Mouse (Mus musculus): ENCODE measurements at regions not wholly inside any gene's neighbourhood (a gene's known extent, or its start where the extent isn't known, plus 50 kb on each side); places are given as distances from the start of the nearest gene placed in this dataset.

DNA sequence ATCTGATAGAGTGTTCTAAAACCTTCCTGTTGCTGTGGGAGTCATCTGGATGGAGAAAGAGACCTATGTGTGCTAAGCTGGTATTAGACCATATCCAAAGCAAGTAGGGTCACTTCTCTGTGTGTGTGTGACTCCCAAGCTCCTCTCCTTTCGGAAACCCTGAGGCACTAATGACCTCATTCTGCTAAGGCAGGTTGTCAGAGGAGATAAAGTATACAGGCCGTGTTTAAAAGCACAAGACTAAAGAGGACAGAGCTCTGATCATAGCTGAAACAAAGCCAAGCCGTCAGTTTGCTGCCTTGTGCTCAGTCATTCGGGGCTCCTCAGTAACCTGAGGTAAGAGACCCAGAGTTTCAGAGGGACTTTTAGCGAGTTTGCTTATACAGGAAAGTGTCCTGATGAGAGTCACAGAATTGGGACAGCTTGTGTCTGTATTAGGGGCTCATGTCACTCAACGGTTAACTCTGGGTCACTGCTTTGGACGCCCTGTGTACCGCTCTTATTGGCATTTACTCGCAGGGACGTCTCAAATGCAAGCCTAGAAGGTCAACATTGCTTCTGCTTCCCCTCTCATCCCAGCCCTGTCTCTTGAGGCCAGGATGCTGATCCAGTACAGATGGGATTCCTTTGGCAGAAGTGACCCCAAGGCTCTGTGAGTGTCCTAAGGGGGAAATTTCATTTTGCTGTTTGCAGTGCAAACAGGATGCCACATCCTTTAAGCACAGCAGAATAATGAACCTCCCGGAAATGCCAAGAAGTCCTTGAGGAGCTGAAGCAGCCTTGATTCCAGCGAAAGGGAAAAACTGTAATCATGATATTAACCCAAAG lies 70.7 kb upstream of the Barx2 start:
- Histone ChIP-seq H3K4me2 (replicated peaks; ENCODE audit: low read depth) (no peak overlapping the region), H3K9ac (ENCODE audit: low read depth, low read length) (no peak overlapping the region), H3K36me3 (ENCODE audit: control insufficient read depth, insufficient read depth) (no peaks in the 10 kb centered on the region), H3K9me3 (ENCODE audit: control insufficient read depth) (no peaks in the 10 kb centered on the region), H3K27me3 (replicated peaks; ENCODE audit: control insufficient read depth, insufficient read depth, low read length) (no peaks in the 10 kb centered on the region), H3K27ac (ENCODE audit: low read depth, low read length) (no peak overlapping the region), H3K4me3 (ENCODE audit: low read depth, low read length) (no peak overlapping the region), H3K4me1 (replicated peaks; ENCODE audit: control insufficient read depth, insufficient read depth, low read length) (no peaks in the 10 kb centered on the region)
- WGBS: 56% methylated on average over 12 of the region's 12 CpGs
- no peak for TF ChIP-seq CTCF (IDR thresholded peaks at IDR 0.05; ENCODE audit: low read depth)
- ATAC-seq: no peak

DNA sequence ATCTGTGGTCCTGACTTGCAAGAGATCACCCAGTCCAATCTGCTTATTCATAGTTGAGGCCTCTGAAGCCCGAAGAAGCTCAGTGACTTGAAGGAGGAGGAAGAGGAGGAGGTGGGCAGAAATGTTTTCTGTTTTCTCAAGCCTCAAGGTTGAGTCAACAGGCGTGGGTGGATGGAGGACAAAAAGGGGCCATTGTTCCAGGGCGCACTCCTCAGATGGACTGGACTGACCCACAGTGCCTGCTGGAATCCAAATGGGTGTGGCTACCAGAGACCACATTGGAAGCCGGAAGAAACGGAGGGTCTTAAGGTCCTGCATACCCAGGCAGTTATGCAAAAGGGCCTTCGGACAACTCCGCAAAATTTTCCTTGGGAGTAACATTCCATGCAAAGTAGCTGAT lies 75.6 kb upstream of the Barx2 start:
- Histone ChIP-seq H3K4me1 (replicated peaks; ENCODE audit: control insufficient read depth, insufficient read depth, low read length) (no peaks in the 10 kb centered on the region), H3K4me2 (replicated peaks; ENCODE audit: low read depth) (no peak overlapping the region), H3K27me3 (replicated peaks; ENCODE audit: control insufficient read depth, insufficient read depth, low read length) (no peaks in the 10 kb centered on the region), H3K27ac (ENCODE audit: low read depth, low read length) (no peak overlapping the region), H3K9ac (ENCODE audit: low read depth, low read length) (no peak overlapping the region), H3K9me3 (ENCODE audit: control insufficient read depth) (no peaks in the 10 kb centered on the region), H3K4me3 (ENCODE audit: low read depth, low read length) (no peak overlapping the region), H3K36me3 (ENCODE audit: control insufficient read depth, insufficient read depth) (no peaks in the 10 kb centered on the region)
- no peak for TF ChIP-seq CTCF (IDR thresholded peaks at IDR 0.05; ENCODE audit: low read depth)
- no peak for ATAC-seq
- WGBS: 77% methylated on average over 7 of the region's 7 CpGs

DNA sequence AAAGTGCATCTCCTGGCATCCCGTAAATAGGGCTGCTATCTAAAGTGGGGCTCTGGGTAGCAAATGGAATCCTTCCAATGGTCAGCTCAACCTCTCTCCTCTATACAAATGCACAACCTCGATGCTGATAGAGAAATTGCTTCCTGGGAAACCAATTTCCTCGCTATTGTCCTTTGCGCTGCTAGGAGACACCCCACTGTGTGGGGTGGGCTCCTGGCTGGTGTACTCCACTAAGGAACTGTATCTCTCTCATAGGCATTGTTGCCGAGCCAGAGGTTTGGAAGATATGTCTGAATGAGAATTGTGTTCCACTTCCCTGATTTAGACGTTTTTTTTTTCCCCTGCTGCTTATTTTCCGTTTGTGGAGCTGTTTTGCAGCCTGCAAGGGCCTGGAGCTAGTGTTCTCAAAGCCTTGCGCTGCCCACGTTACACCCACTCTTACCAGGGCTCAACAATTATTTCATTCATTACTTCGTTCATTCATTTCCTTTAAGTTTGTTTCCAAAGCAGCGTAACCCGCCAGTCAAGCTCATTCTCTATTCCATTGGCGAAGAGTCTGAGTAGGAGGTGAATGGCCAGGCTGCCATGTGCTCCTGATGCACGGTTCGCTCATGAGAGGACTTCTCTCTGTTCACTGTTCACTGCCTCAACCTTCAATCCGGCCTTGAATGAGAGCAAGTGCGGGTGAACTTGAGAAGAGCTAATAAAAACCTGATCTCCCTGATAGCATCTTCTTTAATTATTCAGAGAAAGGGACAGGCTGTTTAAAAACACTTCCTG lies 76.5 kb upstream of the Barx2 start:
- Histone ChIP-seq H3K9me3 (ENCODE audit: control insufficient read depth) (no peaks in the 10 kb centered on the region), H3K4me3 (ENCODE audit: low read depth, low read length) (no peak overlapping the region), H3K27ac (ENCODE audit: low read depth, low read length) (no peak overlapping the region), H3K9ac (ENCODE audit: low read depth, low read length) (no peak overlapping the region), H3K4me2 (replicated peaks; ENCODE audit: low read depth) (no peak overlapping the region), H3K27me3 (replicated peaks; ENCODE audit: control insufficient read depth, insufficient read depth, low read length) (no peaks in the 10 kb centered on the region), H3K4me1 (replicated peaks; ENCODE audit: control insufficient read depth, insufficient read depth, low read length) (no peaks in the 10 kb centered on the region), H3K36me3 (ENCODE audit: control insufficient read depth, insufficient read depth) (no peaks in the 10 kb centered on the region)
- no peak for ATAC-seq
- no peak for TF ChIP-seq CTCF (IDR thresholded peaks at IDR 0.05; ENCODE audit: low read depth)
- 73% methylated on average over 17 of the region's 17 CpGs for WGBS

DNA sequence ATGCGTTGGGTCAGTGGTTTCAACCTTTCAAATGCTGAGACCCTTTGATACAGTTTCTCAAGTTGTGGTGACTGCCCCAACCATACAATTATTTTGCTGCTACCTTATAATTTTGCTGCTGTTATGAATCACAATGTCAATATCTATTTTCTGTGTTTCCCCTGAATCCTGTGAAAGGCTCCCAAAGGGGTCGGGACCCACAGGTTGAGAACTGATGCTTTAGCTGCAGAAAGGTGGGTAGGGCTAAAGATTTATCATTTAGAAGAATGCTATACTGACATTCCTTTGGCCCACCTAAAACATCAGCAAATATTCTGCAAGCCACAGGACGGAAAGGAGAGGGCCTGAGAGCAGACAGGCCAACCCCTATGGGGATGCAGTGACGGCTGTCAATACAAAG lies 77.2 kb upstream of the Barx2 start:
- WGBS: 92% methylated on average over 4 of the region's 4 CpGs
- ATAC-seq: no peak
- Histone ChIP-seq H3K27ac (ENCODE audit: low read depth, low read length) (no peak overlapping the region), H3K27me3 (replicated peaks; ENCODE audit: control insufficient read depth, insufficient read depth, low read length) (no peaks in the 10 kb centered on the region), H3K9ac (ENCODE audit: low read depth, low read length) (no peak overlapping the region), H3K4me2 (replicated peaks; ENCODE audit: low read depth) (no peak overlapping the region), H3K4me3 (ENCODE audit: low read depth, low read length) (no peak overlapping the region), H3K9me3 (ENCODE audit: control insufficient read depth) (no peaks in the 10 kb centered on the region), H3K4me1 (replicated peaks; ENCODE audit: control insufficient read depth, insufficient read depth, low read length) (no peaks in the 10 kb centered on the region), H3K36me3 (ENCODE audit: control insufficient read depth, insufficient read depth) (no peaks in the 10 kb centered on the region)
- no peak for TF ChIP-seq CTCF (IDR thresholded peaks at IDR 0.05; ENCODE audit: low read depth)

DNA sequence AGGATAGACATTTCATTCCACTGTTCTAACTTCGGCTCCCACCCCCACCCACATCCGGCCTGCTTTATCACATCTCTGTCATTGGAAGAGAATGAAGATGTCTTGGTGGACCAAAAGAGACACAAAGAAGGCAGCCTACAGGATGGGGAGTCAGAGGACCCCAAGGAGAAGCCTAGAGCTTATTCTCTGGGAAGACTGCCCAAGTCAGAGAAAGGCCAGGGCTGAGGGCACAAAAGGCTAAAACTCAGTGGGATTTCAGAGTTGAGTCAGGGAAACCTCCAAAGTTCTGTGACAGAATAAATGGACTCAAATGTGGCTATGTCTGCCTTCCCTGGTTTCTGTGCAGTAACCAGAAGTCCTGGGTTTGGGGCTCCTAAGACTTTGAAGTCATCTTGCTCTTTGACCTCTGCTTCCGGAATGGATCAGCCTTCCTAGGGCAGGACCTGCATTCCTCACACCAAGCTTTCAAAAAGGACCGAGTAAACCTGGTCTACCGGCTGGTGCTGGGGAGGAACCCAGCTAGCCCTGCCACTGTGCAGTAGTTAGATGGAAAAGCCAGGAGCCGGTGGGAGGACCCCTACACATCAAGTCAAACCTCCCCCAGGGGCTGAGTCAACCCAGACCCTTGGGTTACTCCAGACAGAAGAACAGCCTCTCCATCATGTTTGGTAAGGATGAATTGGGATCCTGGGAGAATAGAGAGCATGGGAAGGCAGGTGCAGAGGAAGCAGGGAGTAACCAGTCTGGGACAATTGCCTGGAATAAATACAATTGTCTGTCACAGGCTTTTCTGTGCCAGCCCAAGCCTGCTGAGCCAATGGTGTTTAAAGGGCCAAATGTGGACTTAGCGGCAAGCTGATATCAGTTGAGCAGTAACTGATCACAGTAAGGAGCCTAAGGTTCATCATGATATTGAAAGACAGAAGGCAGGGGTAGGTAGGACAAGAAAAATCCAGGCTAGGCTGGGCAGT lies 80.7 kb upstream of the Barx2 start:
- no peaks in the 10 kb centered on the region for H3K27me3 ChIP-seq (replicated peaks; ENCODE audit: control insufficient read depth, insufficient read depth, low read length)
- peaks cover 11% of the 10 kb centered on the region; the same call in 1 of the 2 replicates for H3K4me1 ChIP-seq (replicated peaks; ENCODE audit: control insufficient read depth, insufficient read depth, low read length)
- no peak overlapping the region for H3K4me2 ChIP-seq (replicated peaks; ENCODE audit: low read depth)
- H3K9me3 ChIP-seq (ENCODE audit: control insufficient read depth): no peaks in the 10 kb centered on the region
- H3K27ac ChIP-seq (ENCODE audit: low read depth, low read length): no peak overlapping the region
- no peak overlapping the region for H3K9ac ChIP-seq (ENCODE audit: low read depth, low read length)
- TF ChIP-seq CTCF (IDR thresholded peaks at IDR 0.05; ENCODE audit: low read depth): no peak
- no peaks in the 10 kb centered on the region for H3K36me3 ChIP-seq (ENCODE audit: control insufficient read depth, insufficient read depth)
- H3K4me3 ChIP-seq (ENCODE audit: low read depth, low read length): no peak overlapping the region
- WGBS: 59% methylated on average over 7 of the region's 7 CpGs
- no peak for ATAC-seq

Measured in intestine, postnatal 0 days (tissue).